Mouse (Mus musculus) CH12.LX (cell line): ENCODE results near the gene Rab36. TPM values are rescaled to one million over a fixed set of nuclear protein-coding genes. Genes with fewer than 3 reads are reported as not detected.

ENCODE experiments used
- DNase-seq: peaks from one replicate; pipeline ENCODE4 v3.0.0-alpha.2; 2013; ENCODE audit errors: extremely low read depth
- H3K27ac ChIP-seq: 2 replicates; pipeline ENCODE4 v1.5.1; 2012; ENCODE audit warnings: low read depth, mild to moderate bottlenecking, control low read depth, moderate library complexity; ENCODE audit not compliant: insufficient read depth
- H3K27me3 ChIP-seq: replicated peaks from 2 replicates; pipeline ENCODE3; 2012; ENCODE audit warnings: inconsistent platforms
- H3K36me3 ChIP-seq, 2 experiments: replicated peaks in 1 of 2; 2 replicates each; pipeline versions ENCODE3 to v1.6.1; 2012; ENCODE audit warnings: inconsistent platforms in 1 of 2, low read length in 1 of 2, mild to moderate bottlenecking in 1 of 2, mixed read lengths in 1 of 2, moderate library complexity in 1 of 2; ENCODE audit not compliant: control insufficient read depth in 1 of 2, insufficient read depth in 1 of 2
- H3K4me1 ChIP-seq, 2 experiments: 2 replicates each; pipeline ENCODE4 v1.6.1; 2012; ENCODE audit warnings: inconsistent platforms in 1 of 2, moderate library complexity in 1 of 2; ENCODE audit not compliant: insufficient read depth in 2 of 2, control insufficient read depth in 1 of 2
- H3K4me2 ChIP-seq: 2 replicates; pipeline ENCODE4 v1.6.1; 2012; ENCODE audit warnings: low read depth, mild to moderate bottlenecking, control low read depth; ENCODE audit not compliant: poor library complexity, insufficient read depth, severe bottlenecking
- H3K4me3 ChIP-seq, 3 experiments: fragments of 150-350 bp in 1 of 3; sonication (generic) in 1 of 3; replicated peaks in 1 of 3; 2 replicates each; pipeline versions ENCODE3 to v1.5.1; 2011 to 2012; ENCODE audit warnings: low read depth in 2 of 3, low read length in 2 of 3, mild to moderate bottlenecking in 2 of 3, moderate library complexity in 2 of 3, control low read depth in 1 of 3, improper control_type of control experiment in 1 of 3, inconsistent platforms in 1 of 3, mixed read lengths in 1 of 3; ENCODE audit not compliant: poor library complexity in 1 of 3
- H3K79me2 ChIP-seq: replicated peaks from 2 replicates; pipeline ENCODE4 v1.6.1; 2012; ENCODE audit warnings: mild to moderate bottlenecking, moderate library complexity; ENCODE audit not compliant: control insufficient read depth, poor library complexity, insufficient read depth, severe bottlenecking; ENCODE audit errors: extremely low read depth
- H3K9ac ChIP-seq: 2 replicates; pipeline ENCODE4 v1.6.1; 2012; ENCODE audit warnings: low read depth, mild to moderate bottlenecking, control low read depth, moderate library complexity; ENCODE audit not compliant: insufficient read depth
- H3K9me3 ChIP-seq: replicated peaks from 2 replicates; pipeline ENCODE3; 2012; ENCODE audit warnings: low read length, inconsistent platforms, mixed read lengths
- CHD1 ChIP-seq: IDR thresholded peaks from 2 replicates; pipeline ENCODE4 v1.6.1; 2012; ENCODE audit warnings: low read depth, low read length, improper control_type of control experiment, inconsistent platforms
- ELF1 ChIP-seq: IDR thresholded peaks from 2 replicates; pipeline ENCODE4 v1.6.1; 2014; ENCODE audit warnings: low read depth, mild to moderate bottlenecking, inconsistent platforms, low read length, improper control_type of control experiment
- EP300 ChIP-seq: IDR thresholded peaks from 2 replicates; pipeline ENCODE4 v1.6.1; 2011; ENCODE audit warnings: low read length, improper control_type of control experiment
- JUN ChIP-seq: IDR thresholded peaks from 2 replicates; pipeline ENCODE4 v1.6.1; 2011; ENCODE audit warnings: low read depth, mild to moderate bottlenecking, low read length, improper control_type of control experiment, moderate library complexity; ENCODE audit not compliant: insufficient read depth
- JUND ChIP-seq: conservative IDR thresholded peaks from 2 replicates; pipeline ENCODE4 v1.6.1; 2011; ENCODE audit warnings: low read depth, low read length, improper control_type of control experiment
- MXI1 ChIP-seq: IDR thresholded peaks from 2 replicates; pipeline ENCODE4 v1.6.1; 2011; ENCODE audit warnings: mild to moderate bottlenecking, low read depth, low read length, improper control_type of control experiment
- MYC ChIP-seq: IDR thresholded peaks from 2 replicates; pipeline ENCODE4 v1.6.1; 2011; ENCODE audit warnings: low read depth, mild to moderate bottlenecking, improper control_type of control experiment, low read length
- NRF1 ChIP-seq: IDR thresholded peaks from 2 replicates; pipeline ENCODE4 v1.6.1; 2014; ENCODE audit warnings: low read depth, mild to moderate bottlenecking, inconsistent platforms, low read length, improper control_type of control experiment, moderate library complexity
- PAX5 ChIP-seq: IDR thresholded peaks from 2 replicates; pipeline ENCODE4 v1.6.1; 2012; ENCODE audit warnings: low read length, inconsistent platforms, mixed read lengths
- RCOR1 ChIP-seq: conservative IDR thresholded peaks from 2 replicates; pipeline ENCODE4 v1.6.1; 2012; ENCODE audit warnings: low read depth, mild to moderate bottlenecking, inconsistent platforms, low read length, improper control_type of control experiment
- SIN3A ChIP-seq: IDR thresholded peaks from 2 replicates; pipeline ENCODE4 v1.6.1; 2012; ENCODE audit warnings: low read length, improper control_type of control experiment, inconsistent platforms
- SMC3 ChIP-seq: IDR thresholded peaks from 2 replicates; pipeline ENCODE4 v1.6.1; 2011; ENCODE audit warnings: low read depth, low read length, improper control_type of control experiment
- TCF12 ChIP-seq: IDR thresholded peaks from 2 replicates; pipeline ENCODE4 v1.6.1; 2014; ENCODE audit warnings: low read depth, mild to moderate bottlenecking, inconsistent platforms, low read length, improper control_type of control experiment
- UBTF ChIP-seq: IDR thresholded peaks from 2 replicates; pipeline ENCODE4 v1.6.1; 2012; ENCODE audit warnings: low read depth, mild to moderate bottlenecking, inconsistent platforms, low read length, improper control_type of control experiment, moderate library complexity
- USF1 ChIP-seq: IDR thresholded peaks from 2 replicates; pipeline ENCODE4 v1.6.1; 2014; ENCODE audit warnings: low read depth, mild to moderate bottlenecking, inconsistent platforms, low read length, improper control_type of control experiment
- USF2 ChIP-seq: conservative IDR thresholded peaks from 2 replicates; pipeline ENCODE4 v1.6.1; 2011; ENCODE audit warnings: low read depth, low read length, improper control_type of control experiment
- ZMIZ1 ChIP-seq: IDR thresholded peaks from 2 replicates; pipeline ENCODE4 v1.6.1; 2012; ENCODE audit warnings: low read depth, mild to moderate bottlenecking, inconsistent platforms, low read length, improper control_type of control experiment
- dilution Hi-C: fragments of 300-500 bp; cut with MboI; formaldehyde crosslinking; loops from 2 replicates; pipeline ENCODE4 v1.14.3; 2020; ENCODE audit warnings: low sequenced_read_pairs; ENCODE audit not compliant: extremely low pct_unique_long_range_greater_than_20kb, extremely low pct_ligation_motif_present
- in situ Hi-C: fragments of 300-500 bp; cut with MboI; formaldehyde crosslinking; loops from 3 replicates; pipeline ENCODE4 v1.14.3; 2019; ENCODE audit warnings: low sequenced_read_pairs, low pct_ligation_motif_present, low pct_unique_long_range_greater_than_20kb, mixed read lengths
- polyA plus RNA-seq: library from polyadenylated mRNA; unstranded; fragments of >175 nt; gene quantifications from 2 replicates; pipeline ENCODE4 v1.2.1, GENCODE M21; 2012; ENCODE audit warnings: low read depth; ENCODE audit not compliant: insufficient read length
- total RNA-seq, 2 experiments: library from RNA; depleted of rRNA; stranded (reverse); fragments of 300-350 nt in 1 of 2; fragments of >200 nt in 1 of 2; gene quantifications; 2 replicates each; pipeline ENCODE4 v1.2.3; 2012 to 2014

Rab36 gene
- total and polyA plus RNA-seq, 3 experiments, result 0.34 to 1.2 (median 0.59) TPM

DNA sequence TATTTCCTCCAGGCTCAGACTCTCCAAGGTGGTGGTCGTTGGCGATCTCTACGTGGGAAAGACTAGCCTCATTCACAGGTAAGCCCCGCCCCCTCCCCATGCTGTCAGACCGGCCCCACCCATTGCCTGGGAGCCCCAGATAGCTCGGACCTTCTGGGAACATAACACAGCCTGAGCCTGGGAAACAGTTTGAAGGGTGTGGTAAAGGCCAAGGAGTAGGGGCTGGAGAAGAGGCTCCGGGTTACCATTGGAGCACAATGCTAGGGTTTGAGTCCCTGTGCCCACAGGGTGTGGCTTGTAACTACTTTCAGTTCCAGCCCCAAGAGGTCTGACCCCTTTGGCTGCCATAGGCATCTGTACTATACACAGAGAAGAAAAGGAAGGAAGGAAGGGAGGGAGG is 7.6 kb downstream of the Rab36 start:
- peaks cover 0 to 6% of the 10 kb centered on the region in 2 experiments; a peak in 1 of 4 replicates for H3K4me1 ChIP-seq
- dilution Hi-C loops, result no loop called here

DNA sequence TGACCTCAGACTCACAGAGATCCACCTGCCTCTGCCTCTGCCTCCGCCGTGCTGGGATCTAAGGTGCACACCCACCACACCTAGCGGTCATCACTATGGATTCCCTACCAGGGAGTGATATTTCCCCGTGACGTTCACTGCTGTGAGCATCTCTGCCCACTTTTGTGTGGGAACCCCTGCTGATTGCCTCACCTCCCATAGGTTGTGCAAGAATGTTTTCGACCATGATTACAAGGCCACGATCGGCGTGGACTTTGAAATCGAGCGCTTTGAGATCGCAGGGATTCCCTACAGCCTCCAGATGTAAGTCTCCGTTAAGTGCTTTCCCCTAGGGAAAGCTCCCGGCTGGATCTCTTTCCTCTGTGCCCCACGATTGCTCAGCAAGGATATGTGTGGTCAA is 9.0 kb downstream of the Rab36 start:
- no peak for DNase-seq
- H3K4me3 ChIP-seq, result no peak overlapping the region
- dilution Hi-C loops, result no loop called here
- H3K79me2 ChIP-seq, result no peaks in the 10 kb centered on the region
- H3K9ac ChIP-seq, result no peak overlapping the region
- peaks cover 0 to 6% of the 10 kb centered on the region in 2 experiments; a peak in 1 of 4 replicates for H3K4me1 ChIP-seq
- H3K9me3 ChIP-seq, result no peaks in the 10 kb centered on the region
- peaks cover 0 to 2% of the 10 kb centered on the region in 2 experiments for H3K36me3 ChIP-seq
- in situ Hi-C loops, result no loop called here
- H3K4me2 ChIP-seq, result no peak overlapping the region
- H3K27ac ChIP-seq, result no peak overlapping the region
- no peaks in the 10 kb centered on the region for H3K27me3 ChIP-seq
- TF ChIP-seq RCOR1 (no peak), MXI1 (no peak), ELF1 (no peak), USF2 (no peak), UBTF (no peak), USF1 (no peak), JUND (no peak), TCF12 (no peak), PAX5 (no peak), SMC3 (no peak), CHD1 (no peak), MYC (no peak), NRF1 (no peak), JUN (no peak)

More for the DNA sequence above, 7.6 kb downstream of the Rab36 start:
- H3K79me2 ChIP-seq, result no peaks in the 10 kb centered on the region
- no peak overlapping the region for H3K27ac ChIP-seq
- H3K4me2 ChIP-seq, result no peak overlapping the region; the same call in 1 of the 2 replicates
- H3K36me3 ChIP-seq, result peaks cover 0 to 2% of the 10 kb centered on the region in 2 experiments
- no peaks in the 10 kb centered on the region for H3K9me3 ChIP-seq
- H3K4me3 ChIP-seq, result no peak overlapping the region
- no peaks in the 10 kb centered on the region for H3K27me3 ChIP-seq
- no peak for TF ChIP-seq ZMIZ1
- no peak for TF ChIP-seq USF1
- no peak for TF ChIP-seq PAX5
- no peak for TF ChIP-seq SIN3A
- TF ChIP-seq MYC, result no peak
- no peak for TF ChIP-seq EP300
- TF ChIP-seq, all 38 proteins: peak for 0
- no peak overlapping the region for H3K9ac ChIP-seq
- DNase-seq, result no peak
- in situ Hi-C loops, result no loop called here
